Mouse (Mus musculus) c-Kit-positive CD71-positive TER-119-positive erythroid progenitor cells, embryonic 14.5 days (primary cell): ENCODE measurements at regions not wholly inside any gene's neighbourhood (a gene's known extent, or its start where the extent isn't known, plus 50 kb on each side); places are given as distances from the start of the nearest gene placed in this dataset.

Experiments
- DNase-seq: peaks from one replicate; pipeline ENCODE4 v3.0.0-alpha.2; 2013; ENCODE audit warnings: low spot score

DNA sequence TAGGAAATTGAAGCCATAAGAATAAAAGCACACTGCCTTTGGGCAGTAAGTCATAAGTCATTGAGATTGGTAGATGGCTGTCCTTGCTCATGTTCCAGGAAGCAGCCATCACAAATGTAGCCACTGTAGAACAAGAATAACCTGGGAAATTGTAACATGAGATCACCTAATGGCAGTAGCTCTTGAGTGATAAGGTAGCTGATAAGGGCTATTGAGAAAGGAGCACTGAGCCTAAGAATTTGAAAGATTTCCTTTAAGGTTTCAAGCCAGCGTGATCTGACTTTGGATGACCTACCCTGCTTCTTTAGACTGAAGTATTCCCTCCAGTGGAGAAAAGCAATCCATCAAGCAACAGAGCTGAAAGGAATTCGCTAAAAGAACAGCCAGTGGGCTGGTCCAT, 117.8 kb upstream of the Ppp2r3a start:
- DNase-seq: no peak

DNA sequence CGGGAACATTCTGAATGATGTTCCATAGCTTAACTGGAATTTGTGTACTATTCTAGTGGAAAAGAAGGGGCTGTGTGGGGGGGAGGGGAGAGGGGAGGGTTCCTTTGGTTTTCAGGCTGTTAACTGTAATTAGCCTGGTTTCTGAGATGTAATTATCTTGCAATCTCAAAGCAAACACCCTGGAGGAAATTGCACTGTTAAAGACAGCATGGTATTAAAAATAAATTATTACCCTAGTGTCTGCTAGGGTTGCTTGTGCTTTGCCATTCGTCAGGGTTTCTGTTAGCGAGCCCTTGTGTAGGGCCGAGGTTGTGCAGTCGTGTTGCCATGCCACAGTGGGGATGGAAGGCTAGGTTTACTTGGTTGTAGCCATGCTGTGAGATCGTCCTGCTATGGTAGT, 105.0 kb upstream of the Ppp2r3a start:
- DNase-seq: no peak

DNA sequence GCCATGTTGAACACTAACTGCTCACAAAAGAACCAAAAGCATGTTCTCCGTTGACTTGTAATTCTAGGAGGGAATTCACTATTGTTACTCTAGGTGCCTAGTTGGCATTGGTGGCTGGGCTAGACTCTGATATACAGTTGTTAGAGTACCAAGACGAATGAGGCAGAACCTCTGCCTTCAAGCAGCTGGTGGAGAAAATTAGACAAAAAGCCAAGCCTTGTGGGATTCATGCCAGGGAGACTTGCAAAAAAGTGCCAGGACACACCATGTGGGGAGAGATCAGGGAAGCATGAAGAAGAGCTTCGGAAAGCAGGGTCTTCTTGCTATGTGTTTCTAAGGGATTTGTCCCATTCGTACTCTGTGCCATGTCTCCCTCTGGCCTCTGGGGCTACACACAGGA, 97.2 kb upstream of the Ppp2r3a start:
- no peak for DNase-seq

DNA sequence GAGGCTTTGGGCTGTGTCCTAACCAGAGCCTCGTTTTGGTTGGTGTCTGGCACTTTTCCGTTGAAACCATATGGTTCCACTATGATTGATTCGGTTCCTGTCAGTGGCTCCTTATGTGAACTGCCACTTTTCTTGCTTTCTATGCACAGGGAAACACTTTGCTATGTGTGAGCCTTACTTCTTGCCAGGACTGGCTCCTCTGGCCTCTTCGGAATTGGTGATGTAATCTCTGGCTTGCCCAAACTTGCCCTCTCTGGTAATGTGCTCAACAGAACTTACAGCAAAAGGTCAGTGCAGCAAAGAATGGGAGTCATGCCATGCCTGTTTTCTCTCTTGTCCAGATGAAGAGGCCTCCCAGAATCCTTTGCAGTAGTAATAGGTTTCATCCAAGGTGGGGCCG, 91.3 kb upstream of the Ppp2r3a start:
- no peak for DNase-seq

DNA sequence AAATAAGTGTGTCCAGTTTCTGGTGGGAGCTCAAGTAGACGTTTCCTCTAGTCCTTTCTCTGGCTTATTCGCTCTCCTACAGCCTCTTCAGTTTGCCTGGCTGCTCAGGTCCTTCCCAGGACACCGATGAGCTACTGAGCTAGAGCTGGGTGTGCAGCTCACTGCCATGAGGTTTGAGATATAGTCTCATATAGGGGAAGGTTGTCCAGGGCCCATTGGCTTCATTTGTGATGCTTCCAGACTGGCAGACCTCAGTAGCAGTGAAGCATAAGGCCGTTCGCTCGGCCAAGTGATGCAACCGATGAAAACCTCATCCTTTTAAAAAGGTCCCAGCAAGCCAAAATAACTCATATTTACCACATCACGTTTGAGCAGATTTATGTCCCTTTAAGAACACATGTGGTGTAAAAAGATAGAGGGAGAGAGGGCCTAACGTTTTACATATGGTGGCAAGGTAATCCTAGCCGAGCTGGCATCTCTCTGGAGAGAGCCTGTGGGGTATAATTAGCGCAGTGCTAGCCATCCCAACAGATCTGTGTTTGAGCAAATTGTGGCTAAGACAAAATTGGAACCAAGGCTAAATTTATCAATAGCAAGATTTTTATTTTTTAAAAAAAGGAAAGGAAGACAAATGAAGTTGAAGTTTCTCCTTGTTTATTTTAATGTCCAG, 89.3 kb upstream of the Ppp2r3a start:
- no peak for DNase-seq

DNA sequence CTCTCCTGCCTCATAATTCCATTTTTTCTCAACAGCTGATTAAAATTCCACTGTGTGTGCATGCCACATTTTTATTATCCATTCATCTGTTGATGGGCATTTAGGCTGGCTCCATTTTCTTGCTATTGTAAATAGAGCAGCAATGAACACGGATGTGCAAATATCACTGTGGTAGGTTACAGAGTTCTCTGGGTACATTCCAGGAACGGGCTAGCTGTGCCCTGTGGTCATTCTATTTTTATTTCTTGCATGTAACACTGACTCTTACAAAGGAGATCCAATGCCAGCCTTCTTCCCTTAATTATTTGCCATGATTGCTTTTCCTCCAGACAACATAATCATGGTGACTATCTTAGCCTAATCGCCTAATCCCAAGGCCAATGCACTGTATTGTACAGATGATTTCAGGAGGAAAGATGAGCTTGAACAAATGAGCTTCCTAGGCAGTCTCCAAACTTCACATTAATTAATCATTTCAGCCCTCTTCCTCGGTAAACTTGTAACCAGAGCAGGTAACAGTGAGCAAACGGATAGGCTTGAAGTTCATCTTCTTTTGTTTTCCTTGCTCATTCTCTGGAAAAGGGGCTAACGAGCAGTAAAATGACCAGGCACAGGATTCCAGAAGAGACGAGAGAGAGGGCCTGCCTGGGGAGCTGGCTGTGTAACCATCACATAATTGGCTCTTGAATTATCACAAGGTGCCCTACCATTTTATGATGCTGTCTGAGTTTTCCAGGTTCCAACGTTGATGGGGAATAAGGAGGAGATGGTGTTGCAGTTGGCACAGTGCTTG, 77.6 kb upstream of the Ppp2r3a start:
- no peak for DNase-seq

DNA sequence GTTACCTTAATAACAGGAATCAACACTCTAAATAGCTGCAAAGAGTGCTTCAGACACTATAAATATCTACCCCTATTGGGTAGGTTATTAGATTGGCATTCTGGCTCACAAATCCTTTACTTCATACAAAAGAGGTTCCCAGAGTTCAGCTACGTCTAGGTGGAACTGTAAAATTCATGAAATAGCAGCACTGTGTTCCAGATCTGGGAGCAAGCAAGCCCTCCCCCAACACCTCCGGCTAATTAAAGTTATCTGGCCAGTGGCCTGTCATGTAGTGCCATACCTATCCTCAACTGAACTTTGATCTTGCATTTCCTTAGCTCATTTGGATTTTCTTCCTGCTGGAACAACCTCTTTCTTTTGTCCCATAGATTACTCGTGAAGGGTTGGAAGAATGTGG, 75.4 kb upstream of the Ppp2r3a start:
- no peak for DNase-seq

DNA sequence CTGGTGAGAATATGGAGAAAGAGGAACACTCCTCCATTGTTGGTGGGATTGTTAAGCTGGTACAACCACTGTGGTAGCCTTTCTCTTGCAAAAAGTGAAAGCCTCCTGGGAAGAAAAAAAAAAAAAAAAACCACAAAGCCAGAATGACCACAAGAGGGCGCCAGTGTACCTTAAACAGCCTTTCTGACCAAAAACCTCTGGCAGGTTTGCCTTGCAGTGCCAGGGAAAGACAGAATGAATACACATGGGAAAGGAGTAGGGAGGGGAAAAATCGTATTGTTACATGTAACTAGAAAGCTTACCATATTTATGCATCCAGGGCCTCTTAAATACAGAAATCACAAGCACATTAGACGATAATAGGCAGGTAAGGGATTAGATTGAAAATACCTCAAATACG, 62.4 kb upstream of the Ppp2r3a start:
- DNase-seq: peak; percentile 49

DNA sequence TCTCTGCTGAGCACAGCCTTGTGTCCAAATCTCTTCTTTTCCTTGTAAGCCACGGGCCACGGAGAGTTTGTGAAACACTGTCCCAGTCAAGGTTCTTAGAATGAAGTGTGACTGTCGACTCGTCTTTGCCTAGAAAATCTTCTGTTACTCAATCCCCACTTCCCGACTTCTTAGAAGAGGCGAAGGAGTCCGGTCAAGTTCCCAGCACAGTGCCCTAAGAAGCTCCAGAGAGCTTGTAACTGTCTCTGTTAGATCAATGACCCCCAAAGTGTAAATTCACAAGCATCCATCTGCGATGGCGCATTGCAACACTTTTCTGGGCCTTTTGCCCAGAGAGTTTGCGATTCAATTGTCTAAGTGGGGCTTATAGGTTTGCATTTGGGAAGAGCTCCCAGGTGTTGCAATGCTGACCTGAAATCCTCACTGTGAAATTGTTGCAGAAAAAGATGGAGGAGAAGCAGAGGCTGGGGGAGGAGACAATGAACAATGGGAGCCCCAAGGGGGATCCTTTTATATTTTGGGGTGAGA, 54.9 kb upstream of the Ppp2r3a start:
- no peak for DNase-seq

DNA sequence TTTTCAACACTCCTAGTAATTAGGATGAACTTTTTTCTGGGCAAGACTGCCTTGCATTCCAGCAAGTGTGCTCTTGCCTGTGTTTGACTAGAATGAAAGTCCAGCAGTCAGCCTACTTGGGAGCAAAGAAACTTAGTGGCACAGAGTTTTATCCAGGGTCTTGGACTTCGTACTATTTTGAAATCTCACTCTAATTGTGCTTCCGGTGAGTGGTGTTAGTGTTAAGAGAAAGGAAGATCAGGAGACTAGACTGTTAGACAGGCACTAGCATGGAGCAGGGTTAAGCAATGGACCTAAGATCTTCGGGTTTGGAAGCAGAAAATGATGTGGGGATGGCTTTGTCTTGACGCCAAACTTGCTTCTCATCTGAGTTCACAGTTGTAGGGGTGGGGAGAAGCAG, 54.1 kb upstream of the Ppp2r3a start:
- DNase-seq: no peak
